Mouse (Mus musculus) embryonic facial prominence, embryonic 10.5 days (tissue): ENCODE data around the gene Car5a. TPM values are rescaled to one million over a fixed set of nuclear protein-coding genes. Genes with fewer than 3 reads are reported as not detected.
A peak's percentile ranks its signal among the peaks of the same experiment; 100 is the strongest.

ENCODE experiments used
- DNase-seq: peaks from one replicate; pipeline ENCODE4 v3.0.0-alpha.2; 2017; ENCODE audit warnings: low spot score
- H3K27ac ChIP-seq: fragments of 300-500 bp; sonication (generic); replicated peaks from 2 replicates; pipeline ENCODE4 v1.5.1; 2016; ENCODE audit warnings: mild to moderate bottlenecking
- H3K27me3 ChIP-seq: fragments of 300-500 bp; sonication (generic); replicated peaks from 2 replicates; pipeline ENCODE4 v1.6.1; 2016; ENCODE audit warnings: low read depth, mild to moderate bottlenecking; ENCODE audit not compliant: poor library complexity, severe bottlenecking
- H3K36me3 ChIP-seq: fragments of 300-500 bp; sonication (generic); replicated peaks from 2 replicates; pipeline ENCODE4 v1.6.1; 2016; ENCODE audit warnings: mild to moderate bottlenecking, moderate library complexity
- H3K4me1 ChIP-seq: fragments of 300-500 bp; sonication (generic); 2 replicates; pipeline ENCODE4 v1.6.1; 2016
- H3K4me3 ChIP-seq: fragments of 300-500 bp; sonication (generic); 2 replicates; pipeline ENCODE4 v1.5.1; 2016; ENCODE audit warnings: mild to moderate bottlenecking, moderate library complexity
- H3K9me3 ChIP-seq: fragments of 300-500 bp; sonication (generic); 2 replicates; pipeline ENCODE4 v1.6.1; 2016; ENCODE audit warnings: mild to moderate bottlenecking
- WGBS: fragments of 180-500 bp; shearing (Covaris S2); methylation state at CpG from one replicate; pipeline ENCODE4 v1.1.7; 2016; 5-methylcytosine and 5-hydroxymethylcytosine counted together
- polyA plus RNA-seq: library from polyadenylated mRNA; unstranded; fragments of >200 nt; fragmentation: Nextera tagmentation; extraction: Ambion mirVana; gene quantifications from 2 replicates; pipeline ENCODE4 v1.2.1, GENCODE M21; 2016

Car5a gene
- polyA plus RNA-seq, 1 experiment from 2014 or later, result not detected

DNA sequence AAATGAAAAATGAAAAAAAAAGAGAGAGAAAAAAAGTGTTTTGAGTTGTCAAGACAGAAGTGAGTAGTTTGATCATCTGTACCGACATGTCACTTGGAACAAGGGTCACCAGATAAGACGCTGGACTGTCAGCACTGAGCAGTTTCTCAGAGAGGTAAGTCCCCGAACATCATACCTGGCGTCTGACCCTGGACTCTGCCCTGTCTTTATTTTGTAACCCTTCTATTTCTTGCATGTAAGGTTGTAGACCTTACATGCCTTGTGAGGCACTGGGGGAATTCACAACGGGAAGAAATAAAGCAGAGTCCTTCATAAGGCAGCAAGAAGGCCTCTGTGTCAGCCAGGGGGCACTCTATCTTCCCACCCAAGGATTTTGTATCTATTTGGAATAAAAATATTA lies 20.0 kb downstream of the Car5a start:
- Histone ChIP-seq H3K9me3 (no peaks in the 10 kb centered on the region), H3K4me3 (no peak overlapping the region), H3K4me1 (peaks cover 21% of the 10 kb centered on the region), H3K27ac (no peak overlapping the region), H3K27me3 (no peaks in the 10 kb centered on the region), H3K36me3 (no peaks in the 10 kb centered on the region)
- 84% methylated on average over 5 of the region's 5 CpGs for WGBS
- no peak for DNase-seq

DNA sequence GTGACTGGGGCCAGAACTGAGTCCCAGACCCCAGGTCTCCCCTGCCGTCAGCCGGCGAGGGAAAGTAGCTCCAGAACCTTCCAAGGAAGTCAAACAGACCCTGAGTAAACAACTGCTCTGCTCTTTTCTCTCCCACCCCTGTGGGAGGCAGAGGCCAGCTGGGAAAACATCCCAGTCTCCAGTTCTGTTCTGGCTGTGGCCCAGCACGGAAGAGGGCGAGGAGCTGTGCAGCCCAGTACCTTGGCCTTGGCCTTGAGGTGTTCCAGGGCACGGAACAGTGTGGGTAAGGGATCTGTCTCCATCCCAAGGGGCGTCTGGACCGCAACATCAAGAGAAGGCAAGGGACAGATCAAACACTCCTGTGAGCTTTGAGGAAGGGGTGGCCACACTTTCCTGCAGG lies 22.6 kb downstream of the Car5a start:
- no peak for DNase-seq
- H3K4me1 ChIP-seq, result peaks cover 27% of the 10 kb centered on the region
- H3K27ac ChIP-seq, result peak overlapping the region; percentile 48
- H3K9me3 ChIP-seq, result no peaks in the 10 kb centered on the region
- 70% methylated on average over 8 of the region's 8 CpGs for WGBS
- H3K27me3 ChIP-seq, result no peaks in the 10 kb centered on the region
- H3K36me3 ChIP-seq, result no peaks in the 10 kb centered on the region
- no peak overlapping the region for H3K4me3 ChIP-seq

DNA sequence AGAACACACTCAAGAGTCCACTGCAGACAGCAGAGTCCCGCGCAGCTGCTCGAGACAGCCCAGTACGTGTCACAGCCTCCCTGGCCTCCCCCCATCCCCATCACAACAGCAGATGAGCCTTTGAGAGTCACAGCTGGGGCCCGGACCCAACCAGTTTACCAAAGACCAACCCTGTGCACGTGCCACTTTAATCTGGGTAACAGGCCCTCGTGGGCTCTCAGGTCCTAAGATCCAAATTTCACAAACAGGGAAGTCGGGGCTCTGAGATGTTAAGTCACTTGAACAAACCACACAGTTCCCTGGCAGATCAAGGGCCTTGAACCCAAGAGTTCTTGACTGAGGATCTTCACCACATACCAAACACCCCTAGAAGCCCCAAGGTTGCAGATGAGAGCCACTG lies 23.1 kb downstream of the Car5a start:
- DNase-seq, result no peak
- peaks cover 27% of the 10 kb centered on the region for H3K4me1 ChIP-seq
- H3K4me3 ChIP-seq, result no peak overlapping the region
- H3K9me3 ChIP-seq, result no peaks in the 10 kb centered on the region
- H3K27ac ChIP-seq, result peak overlapping the region; percentile 48
- 79% methylated on average over 8 of the region's 8 CpGs for WGBS
- H3K36me3 ChIP-seq, result no peaks in the 10 kb centered on the region
- no peaks in the 10 kb centered on the region for H3K27me3 ChIP-seq

DNA sequence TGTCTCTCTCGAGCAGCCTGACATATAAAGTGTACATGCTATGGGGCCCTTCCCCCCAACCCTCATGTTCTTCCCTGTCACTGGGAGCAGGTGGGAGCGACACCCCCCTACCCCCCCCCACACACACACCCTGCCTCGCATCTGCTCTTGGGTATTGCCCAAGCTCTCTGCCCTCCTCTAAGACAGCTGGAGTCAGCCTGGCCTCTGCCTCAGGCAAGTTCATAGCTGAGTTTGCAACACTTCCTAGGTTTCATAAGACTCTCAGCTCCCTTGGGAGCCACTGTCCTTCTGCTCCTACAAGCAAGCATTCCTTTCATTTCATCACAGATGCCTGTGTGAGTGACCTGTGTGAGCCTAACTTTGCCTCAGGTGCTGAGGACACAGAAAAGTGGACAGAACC lies 25.0 kb downstream of the Car5a start:
- 48% methylated on average over 3 of the region's 3 CpGs for WGBS
- H3K9me3 ChIP-seq, result no peaks in the 10 kb centered on the region
- H3K27ac ChIP-seq, result no peak overlapping the region
- no peaks in the 10 kb centered on the region for H3K27me3 ChIP-seq
- H3K4me3 ChIP-seq, result no peak overlapping the region
- peaks cover 28% of the 10 kb centered on the region for H3K4me1 ChIP-seq
- H3K36me3 ChIP-seq, result no peaks in the 10 kb centered on the region
- no peak for DNase-seq

DNA sequence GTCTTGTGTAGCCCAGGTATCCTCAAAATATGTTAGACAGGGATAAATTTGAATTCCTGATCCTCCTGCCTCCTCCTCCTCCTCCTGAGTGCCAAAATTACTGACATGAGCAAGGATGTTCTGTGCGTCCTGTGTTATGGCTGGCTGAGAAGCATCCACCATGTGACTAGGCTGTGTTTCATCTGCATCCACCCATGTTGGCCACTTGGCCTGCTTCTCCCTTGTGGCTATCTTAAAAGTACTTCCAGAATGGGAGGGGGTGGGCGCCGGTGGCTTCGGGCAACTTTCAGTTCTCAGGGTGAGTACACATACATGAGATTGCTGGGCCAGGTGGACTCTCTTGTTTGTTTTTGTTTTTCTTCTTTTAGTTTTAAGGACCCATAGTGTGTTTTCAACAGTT lies 25.5 kb downstream of the Car5a start:
- 75% methylated on average over 4 of the region's 4 CpGs for WGBS
- Histone ChIP-seq H3K9me3 (no peaks in the 10 kb centered on the region), H3K4me1 (peaks cover 34% of the 10 kb centered on the region), H3K27me3 (no peaks in the 10 kb centered on the region), H3K36me3 (no peaks in the 10 kb centered on the region), H3K4me3 (no peak overlapping the region), H3K27ac (no peak overlapping the region)
- no peak for DNase-seq

DNA sequence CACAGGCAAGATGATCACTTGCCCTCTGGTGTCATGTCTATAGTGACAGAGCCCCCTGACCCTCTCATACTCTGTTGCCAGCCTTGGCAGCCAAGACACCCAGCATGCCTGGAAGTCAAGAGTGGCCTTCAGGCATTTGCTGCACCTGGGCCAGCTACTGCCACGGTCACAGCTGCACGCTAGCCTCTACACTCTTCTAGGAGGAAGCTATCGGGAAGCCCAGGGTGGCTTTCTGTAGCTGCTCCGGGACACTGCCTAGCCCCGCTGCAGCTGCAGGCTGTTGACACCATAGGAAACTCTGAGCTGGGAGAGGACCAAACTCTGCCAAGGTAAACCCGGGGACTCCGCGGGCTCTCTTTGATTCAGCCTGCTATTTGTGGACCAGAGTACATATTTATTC lies 31.3 kb downstream of the Car5a start:
- Histone ChIP-seq H3K4me3 (no peak overlapping the region), H3K4me1 (peaks cover 21% of the 10 kb centered on the region), H3K9me3 (no peaks in the 10 kb centered on the region), H3K27ac (no peak overlapping the region), H3K27me3 (peaks cover 19% of the 10 kb centered on the region), H3K36me3 (no peaks in the 10 kb centered on the region)
- DNase-seq, result no peak
- WGBS, result 86% methylated on average over 8 of the region's 8 CpGs

DNA sequence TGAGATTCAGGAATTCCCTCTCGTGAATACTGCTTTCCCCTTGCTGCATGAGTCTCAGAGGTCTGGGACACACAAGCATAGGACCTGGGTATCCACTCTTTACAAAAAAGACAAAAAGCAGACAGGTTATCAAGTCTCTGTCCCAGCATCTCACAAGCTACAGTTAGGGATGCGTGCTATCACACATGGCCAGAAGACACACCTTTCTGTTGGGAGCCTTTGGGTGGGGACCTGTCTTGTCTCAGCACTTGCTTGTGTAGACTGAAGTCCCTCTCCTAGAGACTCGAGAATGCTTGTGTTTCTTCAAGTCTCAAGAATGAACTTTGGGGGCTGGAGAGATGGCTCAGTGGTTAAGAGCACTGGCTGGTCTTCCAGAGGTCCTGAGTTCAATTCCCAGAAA lies 31.9 kb downstream of the Car5a start:
- WGBS, result 77% methylated on average over 3 of the region's 3 CpGs
- DNase-seq, result no peak
- H3K27ac ChIP-seq, result no peak overlapping the region
- peaks cover 27% of the 10 kb centered on the region for H3K4me1 ChIP-seq
- no peak overlapping the region for H3K4me3 ChIP-seq
- no peaks in the 10 kb centered on the region for H3K36me3 ChIP-seq
- no peaks in the 10 kb centered on the region for H3K9me3 ChIP-seq
- peaks cover 21% of the 10 kb centered on the region for H3K27me3 ChIP-seq

DNA sequence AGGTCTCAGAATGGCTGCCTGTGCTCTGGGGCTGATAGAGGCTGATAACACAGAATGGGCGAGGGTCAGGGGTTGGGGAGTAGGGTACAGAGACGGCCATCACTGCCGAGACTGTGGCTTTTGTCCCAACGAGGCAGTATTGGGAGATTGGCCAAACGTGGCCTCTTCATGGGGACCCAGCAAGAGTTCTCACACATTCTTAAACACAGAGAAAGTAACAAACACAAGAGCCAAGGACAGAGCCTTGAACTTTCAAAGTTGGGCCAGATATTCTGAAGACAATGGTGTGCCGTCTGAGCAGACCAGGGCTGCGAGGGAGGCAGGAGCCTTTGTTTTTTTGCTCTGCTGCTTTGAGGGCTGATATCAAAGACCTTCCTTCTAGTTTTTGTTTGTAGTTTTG lies 32.7 kb downstream of the Car5a start:
- Histone ChIP-seq H3K36me3 (no peaks in the 10 kb centered on the region), H3K4me1 (peaks cover 35% of the 10 kb centered on the region), H3K4me3 (no peak overlapping the region), H3K27ac (no peak overlapping the region), H3K27me3 (peaks cover 21% of the 10 kb centered on the region), H3K9me3 (no peaks in the 10 kb centered on the region)
- no peak for DNase-seq
- 76% methylated on average over 7 of the region's 7 CpGs for WGBS

DNA sequence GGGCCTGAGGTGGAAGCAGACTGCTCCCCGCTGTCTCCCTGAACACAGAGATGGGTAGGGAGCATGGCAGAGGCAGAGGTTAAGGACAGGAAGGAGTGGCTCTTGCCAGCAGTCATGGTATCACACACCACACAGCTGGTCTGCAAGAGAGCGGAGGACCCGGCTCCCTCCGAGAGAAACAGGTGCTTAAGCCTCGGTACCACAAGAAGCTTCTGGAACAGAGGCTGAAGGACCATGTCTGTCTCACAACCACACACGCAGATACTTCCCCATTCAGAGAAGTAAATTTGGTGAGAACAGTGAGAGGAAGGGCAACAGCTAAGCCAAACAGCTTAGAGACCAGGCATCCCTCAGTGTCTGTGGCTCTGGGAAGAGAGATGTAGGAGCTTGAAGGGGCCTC lies 33.3 kb downstream of the Car5a start:
- H3K27ac ChIP-seq, result no peak overlapping the region
- DNase-seq, result no peak
- H3K4me3 ChIP-seq, result no peak overlapping the region
- H3K36me3 ChIP-seq, result no peaks in the 10 kb centered on the region
- H3K9me3 ChIP-seq, result no peaks in the 10 kb centered on the region
- H3K27me3 ChIP-seq, result peaks cover 21% of the 10 kb centered on the region
- peaks cover 40% of the 10 kb centered on the region for H3K4me1 ChIP-seq
- 90% methylated on average over 6 of the region's 6 CpGs for WGBS

DNA sequence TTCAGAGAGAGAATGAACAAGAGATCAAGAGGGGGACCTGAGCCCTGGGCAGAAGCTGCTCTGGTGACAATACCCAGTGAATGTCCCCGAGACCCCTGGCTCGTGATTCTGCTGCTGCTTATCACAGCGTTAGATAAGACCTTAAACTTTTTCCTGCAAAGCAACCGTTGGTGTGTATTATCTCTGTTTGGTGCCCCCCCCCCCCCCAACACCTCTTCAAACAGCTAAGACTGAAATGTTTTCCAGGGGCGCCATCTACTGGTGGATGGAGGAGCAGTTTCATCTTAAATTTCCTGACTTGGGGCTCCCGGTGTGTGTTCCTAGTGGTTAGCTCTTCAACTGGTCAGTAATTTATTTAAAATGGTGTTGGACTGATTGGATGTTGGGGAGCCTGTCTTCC lies 35.0 kb downstream of the Car5a start:
- 10% methylated on average over 6 of the region's 6 CpGs for WGBS
- H3K36me3 ChIP-seq, result no peaks in the 10 kb centered on the region
- H3K4me3 ChIP-seq, result no peak overlapping the region
- H3K27me3 ChIP-seq, result peaks cover 25% of the 10 kb centered on the region
- H3K9me3 ChIP-seq, result no peaks in the 10 kb centered on the region
- DNase-seq, result peak; percentile 76
- H3K4me1 ChIP-seq, result peaks cover 55% of the 10 kb centered on the region
- H3K27ac ChIP-seq, result no peak overlapping the region

DNA sequence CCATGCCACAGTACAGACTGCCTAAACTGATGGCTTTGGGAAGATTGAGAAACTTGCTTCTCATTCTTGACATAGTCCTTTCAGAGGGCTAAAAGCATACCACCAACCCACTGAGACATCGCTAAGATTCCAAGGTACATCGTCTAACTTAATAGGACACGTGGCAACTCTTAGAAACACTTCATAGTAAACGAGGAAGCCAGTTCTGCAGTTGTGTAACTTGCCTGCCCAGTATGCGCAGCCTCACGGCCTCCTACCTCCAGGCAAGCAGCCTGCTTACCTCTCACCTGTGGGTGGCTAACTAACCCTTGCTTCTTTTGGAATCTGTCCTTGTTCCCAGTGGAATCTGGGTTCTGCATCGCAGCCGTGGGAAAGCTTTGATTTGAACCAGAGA lies 35.6 kb downstream of the Car5a start:
- H3K27me3 ChIP-seq, result peaks cover 25% of the 10 kb centered on the region
- 70% methylated on average over 8 of the region's 8 CpGs for WGBS
- peaks cover 55% of the 10 kb centered on the region for H3K4me1 ChIP-seq

DNA sequence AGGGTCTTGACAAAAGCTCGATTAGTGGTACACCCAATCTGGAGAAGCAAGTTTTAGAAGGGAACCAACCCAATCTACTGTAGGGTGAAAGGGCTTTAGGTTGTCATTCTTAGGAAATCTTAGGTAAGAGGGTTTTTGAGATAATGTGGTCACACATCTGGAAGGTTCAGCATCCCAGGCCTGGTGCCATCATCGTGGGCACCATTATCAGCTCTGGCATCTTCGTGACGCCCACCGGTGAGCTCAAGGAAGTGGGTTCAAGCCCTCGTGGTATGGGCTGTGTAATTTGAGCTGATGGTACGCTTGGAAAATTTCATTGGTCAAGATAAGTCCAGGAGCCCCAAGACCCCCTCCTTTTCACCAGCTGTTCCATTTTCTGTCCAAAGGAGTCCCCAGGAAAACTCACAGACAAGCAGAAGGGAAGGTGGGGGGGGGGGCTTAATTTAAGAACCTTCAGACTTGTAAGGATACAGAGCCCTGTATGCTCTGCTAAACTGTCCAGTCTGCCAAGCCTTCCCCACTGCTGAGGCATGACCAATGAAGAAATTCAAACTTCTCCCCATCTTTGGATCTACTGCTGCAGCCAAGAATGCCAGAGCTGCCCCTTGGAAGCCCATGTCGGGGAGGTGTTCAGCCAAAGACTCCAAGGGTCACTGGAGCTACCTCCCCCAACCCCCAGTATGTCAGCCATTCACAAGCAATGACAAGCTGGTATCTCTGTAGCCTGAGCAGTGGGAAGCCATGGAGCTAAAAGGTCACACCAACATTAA lies 36.1 kb downstream of the Car5a start:
- peaks cover 58% of the 10 kb centered on the region for H3K4me1 ChIP-seq
- H3K27ac ChIP-seq, result no peak overlapping the region
- H3K9me3 ChIP-seq, result no peaks in the 10 kb centered on the region
- peak overlapping the region; percentile 85 for H3K4me3 ChIP-seq
- peaks cover 25% of the 10 kb centered on the region for H3K27me3 ChIP-seq
- WGBS, result 63% methylated on average over 8 of the region's 8 CpGs
- H3K36me3 ChIP-seq, result no peaks in the 10 kb centered on the region
- no peak for DNase-seq

More for the DNA sequence above, 35.6 kb downstream of the Car5a start:
- H3K4me3 ChIP-seq, result no peak overlapping the region
- H3K9me3 ChIP-seq, result no peaks in the 10 kb centered on the region
- no peak overlapping the region for H3K27ac ChIP-seq
- H3K36me3 ChIP-seq, result no peaks in the 10 kb centered on the region
- DNase-seq, result no peak

DNA sequence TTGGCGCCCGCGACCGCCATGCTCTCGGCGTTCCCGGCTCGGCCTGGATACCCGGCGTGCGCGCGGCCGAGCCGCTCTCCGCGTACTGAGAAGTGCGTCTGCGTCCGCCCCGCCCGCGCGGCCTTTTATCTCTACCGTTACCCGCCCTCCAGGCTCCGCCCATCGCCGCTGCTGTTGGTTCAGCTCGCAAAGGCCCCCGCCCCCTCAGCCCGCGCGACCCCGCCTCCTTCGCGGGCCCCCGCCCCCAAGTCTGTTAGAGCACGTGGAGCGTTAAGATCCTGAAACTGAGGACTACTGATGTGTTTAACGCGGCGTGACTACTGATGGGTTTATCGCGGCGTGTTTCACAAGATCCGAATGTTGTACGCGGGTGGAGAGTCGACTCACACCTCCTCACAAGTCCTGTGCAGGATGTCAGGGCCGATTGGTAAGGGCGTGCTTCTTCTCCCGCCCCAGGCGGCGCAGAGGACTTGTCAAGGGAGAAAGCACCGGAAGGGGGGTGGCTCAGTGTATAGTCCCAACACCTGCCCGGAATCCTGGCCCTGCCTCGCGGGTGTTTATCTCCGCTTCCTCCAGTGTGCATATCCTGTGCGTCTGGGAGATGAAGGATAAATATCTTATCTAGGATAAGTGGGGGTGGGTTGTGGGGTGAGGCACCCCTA lies 37.0 kb downstream of the Car5a start, which contains the start of gene Slc7a5:
Slc7a5 (minus strand) TSS at position 108 of the 662 bp plus-strand sequence.
- Histone ChIP-seq H3K4me3 (peak within 1 kb of the TSS; percentile 85), H3K27ac (peak within 1 kb of the TSS; percentile 82), H3K27me3 (peaks cover 25% of the 10 kb centered on the region), H3K9me3 (no peaks in the 10 kb centered on the region), H3K36me3 (no peaks in the 10 kb centered on the region), H3K4me1 (peaks cover 64% of the 10 kb centered on the region)
- DNase-seq, result peak; percentile 99
- under 1% methylated on average over 61 of the region's 61 CpGs for WGBS
